Mouse (Mus musculus) forebrain, embryonic 15.5 days (tissue): ENCODE results near the gene BC049762. TPM values are rescaled to one million over a fixed set of nuclear protein-coding genes. Genes with fewer than 3 reads are reported as not detected.

Experiments used
- ATAC-seq: fragments of 200-750 bp; cut with Nextera tagmentation; replicated peaks from 2 replicates; pipeline ENCODE4 v1.8.0; 2017; ENCODE audit warnings: mild to moderate bottlenecking, moderate TSS enrichment, moderate library complexity
- H3K27ac ChIP-seq: fragments of 300-500 bp; sonication (generic); replicated peaks from 2 replicates; pipeline ENCODE4 v1.5.1; 2015; ENCODE audit warnings: mild to moderate bottlenecking, inconsistent platforms
- H3K27me3 ChIP-seq: fragments of 300-500 bp; sonication (generic); 2 replicates; pipeline ENCODE4 v1.6.1; 2015; ENCODE audit warnings: inconsistent platforms
- H3K36me3 ChIP-seq: fragments of 300-500 bp; sonication (generic); 2 replicates; pipeline ENCODE4 v1.6.1; 2015; ENCODE audit warnings: mild to moderate bottlenecking, inconsistent platforms
- H3K4me1 ChIP-seq: fragments of 300-500 bp; sonication (generic); 2 replicates; pipeline ENCODE4 v1.6.1; 2015; ENCODE audit warnings: inconsistent platforms
- H3K4me2 ChIP-seq: fragments of 300-500 bp; sonication (generic); replicated peaks from 2 replicates; pipeline ENCODE4 v1.6.1; 2015; ENCODE audit warnings: mild to moderate bottlenecking, inconsistent platforms
- H3K4me3 ChIP-seq: fragments of 300-500 bp; sonication (generic); 2 replicates; pipeline ENCODE4 v1.5.1; 2015; ENCODE audit warnings: mild to moderate bottlenecking, inconsistent platforms
- H3K9ac ChIP-seq: fragments of 300-500 bp; sonication (generic); replicated peaks from 2 replicates; pipeline ENCODE4 v1.6.1; 2015; ENCODE audit warnings: mild to moderate bottlenecking, inconsistent platforms
- H3K9me3 ChIP-seq: fragments of 300-500 bp; sonication (generic); 2 replicates; pipeline ENCODE4 v1.6.1; 2016; ENCODE audit warnings: inconsistent platforms
- WGBS: fragments of 180-500 bp; shearing (Covaris S2); methylation state at CpG from one replicate; pipeline ENCODE4 v1.1.7; 2015; ENCODE audit warnings: mixed read lengths; 5-methylcytosine and 5-hydroxymethylcytosine counted together
- polyA plus RNA-seq: library from polyadenylated mRNA; unstranded; fragments of >200 nt; fragmentation: Nextera tagmentation; extraction: Ambion mirVana; gene quantifications from 2 replicates; pipeline ENCODE4 v1.2.1, GENCODE M21; 2015

Gene BC049762
- polyA plus RNA-seq, 1 experiment from 2014 or later = 0.33 TPM

DNA sequence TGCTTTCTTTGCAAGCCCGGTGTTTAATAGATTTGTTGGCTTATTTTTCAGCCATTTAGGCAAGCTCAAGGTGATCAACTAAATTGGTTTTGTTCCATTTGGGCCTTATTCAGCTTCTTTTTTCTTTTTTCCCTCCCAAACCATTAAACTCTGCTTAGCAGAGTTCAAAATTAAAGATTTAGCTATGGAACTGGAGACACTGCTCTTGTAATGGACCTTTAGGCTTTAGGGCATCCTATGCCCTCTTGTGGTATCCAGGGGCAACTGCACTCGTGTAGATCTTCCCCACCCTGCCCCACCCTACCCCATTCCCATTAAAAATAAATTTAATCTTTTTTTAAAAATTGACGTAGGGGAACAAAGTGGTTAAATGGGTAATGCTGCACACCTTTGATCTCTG lies 2.5 kb upstream of the BC049762 start:
- Histone ChIP-seq H3K36me3 (peaks cover 8% of the 10 kb centered on the region; the same call in 1 of the 2 replicates), H3K4me1 (peaks cover 36% of the 10 kb centered on the region), H3K4me2 (peak overlapping the region; percentile 69), H3K9ac (no peak overlapping the region), H3K4me3 (0 out of 2 replicates have a peak overlapping the region, but pooled peaks have one; percentile 96), H3K27me3 (no peaks in the 10 kb centered on the region), H3K27ac (0 out of 2 replicates have a peak overlapping the region, but pooled peaks have one; percentile 12), H3K9me3 (no peaks in the 10 kb centered on the region)
- no peak for ATAC-seq
- WGBS = 44% methylated on average over 3 of the region's 3 CpGs

DNA sequence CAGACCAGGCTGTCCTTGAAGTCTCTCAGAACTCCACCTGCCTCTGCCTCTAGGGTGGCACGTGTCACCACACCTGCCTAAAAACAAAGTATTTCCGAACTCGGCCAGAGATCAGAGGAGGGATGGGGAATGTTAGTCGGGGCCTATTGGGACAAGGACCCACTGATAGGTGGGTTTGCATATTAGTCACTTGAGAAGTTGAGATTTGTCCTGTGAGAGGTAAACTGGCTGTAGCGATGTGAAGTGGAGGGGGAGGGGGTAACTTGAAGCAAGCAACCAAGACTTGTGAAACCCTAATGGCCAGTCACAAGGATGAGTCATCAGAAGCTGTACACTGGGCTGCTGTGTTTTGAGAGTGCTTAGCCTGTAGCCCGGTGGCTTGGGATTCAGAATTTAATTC lies 1.5 kb upstream of the BC049762 start:
- Histone ChIP-seq H3K9me3 (no peaks in the 10 kb centered on the region), H3K27me3 (no peaks in the 10 kb centered on the region), H3K4me2 (peak overlapping the region; percentile 69), H3K4me1 (peaks cover 36% of the 10 kb centered on the region), H3K27ac (0 out of 2 replicates have a peak overlapping the region, but pooled peaks have one; percentile 12), H3K4me3 (peak overlapping the region; percentile 96), H3K36me3 (0 out of 2 replicates have a peak, but pooled peaks cover 5% of the 10 kb centered on the region), H3K9ac (0 out of 2 replicates have a peak overlapping the region, but pooled peaks have one; percentile 26)
- WGBS = 24% methylated on average over 6 of the region's 6 CpGs
- ATAC-seq = no peak

DNA sequence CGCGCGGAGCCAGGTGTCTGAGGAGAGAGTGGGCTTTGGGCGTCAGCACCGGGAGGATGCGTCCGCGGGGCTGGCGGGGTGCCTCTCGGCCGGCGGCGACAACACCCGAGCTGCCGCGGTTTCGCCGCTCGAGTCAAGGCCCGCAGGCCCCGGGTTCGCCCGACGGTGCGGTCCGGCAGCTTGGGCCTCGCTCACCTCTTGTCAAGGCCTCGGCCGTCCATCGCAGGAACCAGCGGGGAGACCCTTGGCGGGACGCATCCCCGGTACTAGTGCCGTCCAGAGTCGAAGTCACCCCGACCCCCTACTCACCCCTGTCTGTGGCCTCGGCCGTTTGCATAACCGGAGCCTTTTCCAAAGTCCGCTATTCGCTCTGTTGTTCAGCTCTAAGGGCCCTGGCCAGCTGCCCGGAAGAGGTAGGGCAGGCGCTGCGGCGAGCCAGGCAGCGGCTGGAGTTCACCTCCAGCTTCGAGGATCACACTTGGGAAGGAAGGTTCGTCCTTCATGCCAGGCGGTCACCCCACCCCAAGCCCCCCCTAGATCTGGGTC lies 513 bp upstream of the BC049762 start:
- Histone ChIP-seq H3K27me3 (no peaks in the 10 kb centered on the region), H3K27ac (peak overlapping the region; percentile 96), H3K36me3 (0 out of 2 replicates have a peak, but pooled peaks cover 2% of the 10 kb centered on the region), H3K9me3 (no peaks in the 10 kb centered on the region), H3K9ac (peak overlapping the region; percentile 95), H3K4me3 (peak overlapping the region; percentile 96), H3K4me2 (peak overlapping the region; percentile 69), H3K4me1 (peaks cover 36% of the 10 kb centered on the region)
- WGBS = under 1% methylated on average over 50 of the region's 50 CpGs
- ATAC-seq = peak; percentile 72

- peaks cover 34% of the 10 kb centered on the region for H3K4me1 ChIP-seq
- H3K27ac ChIP-seq = peak within 1 kb of the TSS; percentile 77
- peak within 1 kb of the TSS; percentile 96 for H3K4me3 ChIP-seq
- H3K9me3 ChIP-seq = no peaks in the 10 kb centered on the region
- H3K36me3 ChIP-seq = no peaks in the 10 kb centered on the region
- no peak for ATAC-seq
- H3K4me2 ChIP-seq = peak within 1 kb of the TSS; percentile 69
- WGBS = 75% methylated on average over 3 of the region's 3 CpGs
- H3K27me3 ChIP-seq = no peaks in the 10 kb centered on the region
- H3K9ac ChIP-seq = peak within 1 kb of the TSS; percentile 50
Measured at GRCm38 (mm10) chr11:51261680-51262219, 1.1 kb downstream of the BC049762 start, which contains the start of gene Clk4. Clk4 (plus strand) TSS chr11:51261730.

- H3K4me1 ChIP-seq = no peaks in the 10 kb centered on the region
- no peak overlapping the region for H3K9ac ChIP-seq
- H3K4me2 ChIP-seq = no peak overlapping the region
- H3K27ac ChIP-seq = no peak overlapping the region
- H3K36me3 ChIP-seq = no peaks in the 10 kb centered on the region
- WGBS = 93% methylated on average over 4 of the region's 4 CpGs
- H3K4me3 ChIP-seq = no peak overlapping the region
- no peak for ATAC-seq
- no peaks in the 10 kb centered on the region for H3K27me3 ChIP-seq
- no peaks in the 10 kb centered on the region for H3K9me3 ChIP-seq
Measured at GRCm38 (mm10) chr11:51257006-51257405, 5.8 kb downstream of the BC049762 start.

- H3K4me1 ChIP-seq = no peaks in the 10 kb centered on the region
- H3K9me3 ChIP-seq = no peaks in the 10 kb centered on the region
- no peak overlapping the region for H3K9ac ChIP-seq
- no peak overlapping the region for H3K4me2 ChIP-seq
- no peaks in the 10 kb centered on the region for H3K36me3 ChIP-seq
- H3K4me3 ChIP-seq = no peak overlapping the region
- ATAC-seq = no peak
- H3K27ac ChIP-seq = no peak overlapping the region
- H3K27me3 ChIP-seq = no peaks in the 10 kb centered on the region
- 91% methylated on average over 2 of the region's 2 CpGs for WGBS
Measured at GRCm38 (mm10) chr11:51242897-51243296, 19.9 kb downstream of the BC049762 start.

GRCm38 (mm10) chr11:51234626-51235025 lies 28.2 kb downstream of the BC049762 start:
- Histone ChIP-seq H3K9me3 (no peaks in the 10 kb centered on the region), H3K27ac (no peak overlapping the region), H3K4me3 (no peak overlapping the region), H3K4me1 (no peaks in the 10 kb centered on the region), H3K9ac (no peak overlapping the region), H3K27me3 (no peaks in the 10 kb centered on the region), H3K4me2 (no peak overlapping the region), H3K36me3 (no peaks in the 10 kb centered on the region)
- 90% methylated on average over 9 of the region's 9 CpGs for WGBS
- ATAC-seq = no peak

DNA sequence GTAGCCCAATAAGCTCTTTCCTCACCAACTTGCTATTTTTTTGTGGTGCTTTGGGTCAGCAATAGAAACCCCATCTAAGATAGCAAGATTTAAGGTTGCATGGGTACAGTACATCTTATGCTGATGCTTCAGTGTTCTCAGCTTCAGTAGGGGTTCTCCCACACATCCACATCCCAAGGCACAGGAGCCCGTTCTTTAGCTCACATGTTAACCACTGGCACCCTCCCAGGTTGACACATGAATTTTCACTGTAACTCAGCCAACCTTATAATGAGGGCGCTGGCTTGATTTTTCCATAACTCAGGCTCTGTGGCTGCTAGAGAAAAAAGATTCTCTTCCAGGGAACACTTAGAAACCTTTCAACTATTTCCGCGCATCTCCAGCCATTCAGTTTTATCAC lies 35.7 kb downstream of the BC049762 start:
- H3K36me3 ChIP-seq = no peaks in the 10 kb centered on the region
- H3K9ac ChIP-seq = no peak overlapping the region
- ATAC-seq = no peak
- WGBS = 70% methylated on average over 4 of the region's 4 CpGs
- no peak overlapping the region for H3K4me3 ChIP-seq
- H3K9me3 ChIP-seq = no peaks in the 10 kb centered on the region
- no peaks in the 10 kb centered on the region for H3K4me1 ChIP-seq
- no peaks in the 10 kb centered on the region for H3K27me3 ChIP-seq
- no peak overlapping the region for H3K4me2 ChIP-seq
- H3K27ac ChIP-seq = no peak overlapping the region

DNA sequence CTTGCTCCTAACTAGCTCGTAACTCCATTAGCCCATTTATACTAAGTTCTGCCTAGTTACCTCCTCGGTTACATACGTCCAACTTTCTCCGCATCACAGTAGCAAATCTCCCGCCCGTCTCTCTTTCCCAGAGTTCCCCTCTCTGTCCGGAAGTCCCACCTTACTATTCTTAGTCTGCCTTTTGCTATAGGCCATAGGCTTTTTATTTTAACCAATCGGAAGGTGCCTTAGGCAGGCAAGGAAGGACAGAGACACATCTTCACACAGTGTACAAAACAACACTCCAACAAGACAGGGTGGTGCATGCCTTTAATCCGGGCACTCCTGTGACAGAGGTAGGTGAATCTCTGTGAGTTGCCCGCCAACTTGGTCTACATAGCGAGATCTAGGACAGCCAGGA lies 42.5 kb downstream of the BC049762 start, which contains the start of gene Gm12569:
Gm12569 (plus strand) TSS at position 166 of the 400 bp plus-strand sequence.
- H3K9me3 ChIP-seq = no peaks in the 10 kb centered on the region
- no peak for ATAC-seq
- no peaks in the 10 kb centered on the region for H3K4me1 ChIP-seq
- no peaks in the 10 kb centered on the region for H3K27me3 ChIP-seq
- H3K27ac ChIP-seq = no peak within 1 kb of the TSS
- no peak within 1 kb of the TSS for H3K9ac ChIP-seq
- 95% methylated on average over 11 of the region's 11 CpGs for WGBS
- H3K4me2 ChIP-seq = no peak within 1 kb of the TSS
- no peak within 1 kb of the TSS for H3K4me3 ChIP-seq
- H3K36me3 ChIP-seq = no peaks in the 10 kb centered on the region

- Histone ChIP-seq H3K4me2 (no peak overlapping the region), H3K4me1 (no peaks in the 10 kb centered on the region), H3K27me3 (no peaks in the 10 kb centered on the region), H3K4me3 (no peak overlapping the region), H3K9ac (no peak overlapping the region), H3K9me3 (no peaks in the 10 kb centered on the region), H3K36me3 (no peaks in the 10 kb centered on the region), H3K27ac (no peak overlapping the region)
- 80% methylated on average over 12 of the region's 12 CpGs for WGBS
- no peak for ATAC-seq
Measured at GRCm38 (mm10) chr11:51219396-51219980, 43.4 kb downstream of the BC049762 start.

- no peaks in the 10 kb centered on the region for H3K36me3 ChIP-seq
- no peak for ATAC-seq
- H3K4me3 ChIP-seq = no peak overlapping the region
- no peak overlapping the region for H3K27ac ChIP-seq
- no peaks in the 10 kb centered on the region for H3K27me3 ChIP-seq
- 85% methylated on average over 7 of the region's 7 CpGs for WGBS
- H3K9me3 ChIP-seq = no peaks in the 10 kb centered on the region
- H3K4me1 ChIP-seq = no peaks in the 10 kb centered on the region
- H3K9ac ChIP-seq = no peak overlapping the region
- H3K4me2 ChIP-seq = no peak overlapping the region
Measured at GRCm38 (mm10) chr11:51214021-51214420, 48.8 kb downstream of the BC049762 start.

- Histone ChIP-seq H3K27me3 (no peaks in the 10 kb centered on the region), H3K9ac (no peak overlapping the region), H3K27ac (no peak overlapping the region), H3K36me3 (no peaks in the 10 kb centered on the region), H3K4me3 (no peak overlapping the region), H3K9me3 (no peaks in the 10 kb centered on the region), H3K4me2 (no peak overlapping the region), H3K4me1 (no peaks in the 10 kb centered on the region)
- WGBS = 89% methylated on average over 5 of the region's 5 CpGs
- no peak for ATAC-seq
Measured at GRCm38 (mm10) chr11:51211426-51211825, 51.4 kb downstream of the BC049762 start.
